Mouse (Mus musculus) large intestine, adult 2 months (tissue): ENCODE data around the gene Galnt17. TPM values are rescaled to one million over a fixed set of nuclear protein-coding genes. Genes with fewer than 3 reads are reported as not detected.

ENCODE experiments used
- DNase-seq: peaks from one replicate; pipeline ENCODE4 v3.0.0-alpha.2; 2012; ENCODE audit warnings: low read depth, low spot score
- WGBS: fragments of 180-500 bp; shearing (Covaris S2); methylation state at CpG from one replicate; pipeline ENCODE4 v1.1.7; 2018; 5-methylcytosine and 5-hydroxymethylcytosine counted together
- polyA plus RNA-seq: library from polyadenylated mRNA; depleted of rRNA; stranded (reverse); fragments of >200 nt; gene quantifications from 2 replicates; pipeline ENCODE4 v1.2.3, GENCODE M21; 2012

Gene Galnt17
- polyA plus RNA-seq, 1 experiment, result 0.46 TPM

- DNase-seq, result no peak
- 79% methylated on average over 6 of the region's 6 CpGs for WGBS
Measured at GRCm38 (mm10) chr5:131065174-131065573, 243.1 kb downstream of the Galnt17 start.

- 51% methylated on average over 4 of the region's 4 CpGs for WGBS
- DNase-seq, result no peak
Measured at GRCm38 (mm10) chr5:131048505-131048904, 259.8 kb downstream of the Galnt17 start.

GRCm38 (mm10) chr5:131043130-131043529 is 265.2 kb downstream of the Galnt17 start:
- no peak for DNase-seq

DNA sequence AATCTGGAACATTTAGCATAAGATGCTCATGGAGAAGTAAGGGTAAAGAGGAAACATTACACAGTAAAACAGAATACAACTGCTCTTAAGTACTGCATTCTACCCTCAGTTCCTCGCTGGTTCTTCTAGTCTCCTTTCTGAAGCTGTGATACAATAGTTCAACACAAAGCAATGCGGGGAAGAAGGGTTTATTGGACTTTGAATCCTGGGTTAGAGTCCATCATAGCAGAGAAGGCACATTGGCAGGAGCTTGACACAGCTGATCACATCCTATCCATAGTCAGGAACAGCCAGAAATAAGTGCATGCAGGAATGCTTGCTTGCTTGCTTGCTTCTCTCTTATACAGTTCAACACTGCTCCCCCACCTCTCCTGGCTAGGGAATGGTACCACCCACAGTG is 267.9 kb downstream of the Galnt17 start:
- WGBS, result 59% methylated on average over 2 of the region's 2 CpGs
- no peak for DNase-seq

DNA sequence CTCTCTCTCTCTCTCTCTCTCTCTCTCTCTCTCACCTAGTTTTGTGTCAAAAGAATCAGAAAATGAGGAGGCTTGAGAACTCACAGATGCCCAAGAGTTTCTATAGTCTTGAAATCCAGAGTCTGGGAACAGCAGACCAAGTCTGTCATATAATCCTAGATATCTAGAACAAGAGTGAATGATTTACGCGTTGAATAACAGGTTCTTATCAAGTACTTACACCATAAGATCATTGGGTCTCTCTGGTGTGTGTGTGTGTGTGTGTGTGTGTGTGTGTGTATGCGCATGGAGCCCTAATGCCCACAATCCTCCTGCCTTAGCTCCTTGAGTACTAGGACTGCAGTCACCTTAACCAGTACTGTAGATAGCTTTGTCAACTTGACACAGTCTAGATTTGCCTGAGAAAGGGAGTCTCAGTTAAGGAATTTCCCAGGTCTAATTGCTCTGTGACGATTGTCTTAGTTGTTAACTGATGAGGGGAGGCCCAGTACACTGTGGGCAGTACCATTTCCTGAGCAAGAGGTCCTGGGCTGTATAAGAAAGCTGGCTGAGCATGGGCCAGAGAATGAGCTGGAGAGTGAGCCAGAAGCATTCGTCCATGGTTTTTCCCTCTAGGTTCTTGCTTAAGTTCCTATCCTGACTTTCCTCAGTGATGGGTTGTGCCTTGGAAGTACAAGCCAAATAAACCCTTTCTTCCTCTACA is 268.5 kb downstream of the Galnt17 start:
- DNase-seq, result no peak
- 69% methylated on average over 5 of the region's 5 CpGs for WGBS

DNA sequence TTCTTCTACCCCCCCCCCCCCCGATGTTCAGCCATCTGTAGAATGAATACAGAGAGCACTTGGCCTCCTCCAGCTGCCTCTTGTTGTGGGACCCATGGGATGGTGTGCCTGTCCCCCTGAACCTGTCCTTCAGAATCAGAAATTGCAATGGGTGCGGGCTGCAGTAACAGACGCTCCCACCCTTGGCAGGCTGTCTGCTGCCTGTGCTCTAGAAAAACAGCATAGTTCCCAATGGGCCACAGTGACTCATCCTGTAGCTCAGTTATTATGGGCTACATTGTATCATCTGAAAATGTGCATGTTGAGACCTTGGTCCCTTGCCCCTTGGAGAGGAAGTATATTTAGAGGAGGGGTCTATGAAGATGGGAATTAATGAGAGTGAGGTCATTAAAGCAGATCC is 283.8 kb downstream of the Galnt17 start:
- WGBS, result 85% methylated on average over 3 of the region's 3 CpGs
- DNase-seq, result no peak

- WGBS, result 88% methylated on average over 18 of the region's 18 CpGs
- no peak for DNase-seq
Measured at GRCm38 (mm10) chr5:131022396-131022993, 285.8 kb downstream of the Galnt17 start.

- WGBS, result 77% methylated on average over 5 of the region's 5 CpGs
- no peak for DNase-seq
Measured at GRCm38 (mm10) chr5:131020936-131021335, 287.4 kb downstream of the Galnt17 start.

GRCm38 (mm10) chr5:131019346-131019965 is 288.8 kb downstream of the Galnt17 start:
- WGBS, result 63% methylated on average over 9 of the region's 9 CpGs
- no peak for DNase-seq

DNA sequence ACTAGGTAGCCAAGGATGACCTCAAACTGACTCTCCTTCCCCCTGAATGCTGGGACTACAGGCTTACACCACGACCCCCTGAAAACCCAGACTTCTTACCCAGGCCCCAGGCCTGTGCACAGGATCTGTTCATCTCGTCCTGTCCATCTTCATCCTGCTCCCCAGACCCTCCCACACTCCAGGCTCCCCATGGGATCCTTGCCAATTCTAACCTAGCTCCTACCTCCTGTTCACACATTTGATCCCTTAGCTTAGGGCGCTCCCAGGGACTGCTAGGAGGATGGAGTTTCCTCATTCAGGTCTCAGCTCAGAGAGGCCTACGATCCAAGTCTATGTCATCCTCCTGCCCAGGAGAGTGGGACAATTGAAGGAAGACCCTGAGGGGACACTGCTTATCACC is 292.2 kb downstream of the Galnt17 start:
- DNase-seq, result no peak
- WGBS, result 78% methylated on average over 4 of the region's 4 CpGs

- 73% methylated on average over 9 of the region's 9 CpGs for WGBS
- DNase-seq, result no peak
Measured at GRCm38 (mm10) chr5:131015341-131015740, 293.0 kb downstream of the Galnt17 start.

DNA sequence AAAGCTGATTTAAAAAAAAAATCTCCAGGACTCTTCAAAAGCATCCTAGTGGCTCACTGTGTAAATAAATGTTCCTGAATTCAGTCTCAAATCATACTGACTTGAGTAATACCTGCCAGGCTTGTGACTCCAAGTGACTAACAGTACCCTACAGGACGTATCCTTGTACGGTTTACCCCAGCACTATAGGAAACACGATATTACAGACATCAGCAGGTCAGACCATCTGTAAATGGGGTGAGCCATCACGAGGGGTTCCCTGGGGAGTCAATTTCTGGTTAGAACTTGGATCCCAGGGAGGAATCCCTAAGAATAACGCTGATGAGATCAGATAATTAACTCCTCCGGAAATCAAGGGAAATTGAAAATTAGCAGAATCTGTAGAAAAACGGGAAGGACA is 294.5 kb downstream of the Galnt17 start:
- WGBS, result 81% methylated on average over 7 of the region's 7 CpGs
- DNase-seq, result no peak

DNA sequence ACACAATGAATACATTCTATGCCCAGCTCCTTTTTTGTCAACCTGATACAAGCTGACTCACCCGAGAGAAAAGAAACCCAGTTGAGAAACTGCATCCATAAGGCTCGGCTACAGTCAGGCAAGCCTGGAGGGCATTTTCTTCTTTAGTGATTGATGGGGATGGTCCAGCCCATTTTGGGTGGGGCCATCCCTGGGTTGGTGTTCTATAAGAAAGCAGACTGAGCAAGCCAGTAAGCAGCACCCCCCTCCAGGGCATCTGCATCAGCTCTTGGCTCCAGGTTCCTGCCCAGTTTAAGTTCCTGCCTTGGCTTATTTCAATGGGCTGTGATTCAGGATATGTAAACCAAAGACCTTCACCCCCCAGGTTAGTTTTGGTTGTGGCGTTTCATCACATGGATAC is 295.2 kb downstream of the Galnt17 start:
- WGBS, result 72% methylated on average over 3 of the region's 3 CpGs

DNA sequence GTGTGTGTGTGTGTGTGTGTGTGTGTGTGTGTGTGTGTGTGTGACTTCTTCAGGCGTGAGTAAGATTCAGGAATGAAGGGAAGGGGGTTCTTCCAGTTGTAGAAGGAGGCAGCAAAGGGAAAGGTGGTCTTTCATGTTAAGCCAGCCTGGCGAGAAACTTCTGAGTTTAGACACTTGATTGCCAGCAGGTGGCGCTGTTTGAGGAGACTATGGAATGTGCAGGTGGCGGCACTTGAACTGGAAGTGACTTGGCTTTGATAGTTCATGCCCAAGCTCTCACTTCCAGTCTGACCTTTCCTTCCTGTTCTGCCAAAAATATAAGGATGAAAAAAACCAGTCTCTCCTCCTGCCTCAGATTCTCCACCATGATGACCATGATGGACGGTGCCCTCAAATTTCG is 298.8 kb downstream of the Galnt17 start:
- 64% methylated on average over 6 of the region's 6 CpGs for WGBS
- DNase-seq, result no peak

More for the DNA sequence above, 295.2 kb downstream of the Galnt17 start:
- DNase-seq, result no peak

GRCm38 (mm10) chr5:131008507-131008906 is 299.8 kb downstream of the Galnt17 start:
- 47% methylated on average over 5 of the region's 5 CpGs for WGBS
- peak; percentile 37 for DNase-seq

GRCm38 (mm10) chr5:131007871-131008505 is 300.3 kb downstream of the Galnt17 start:
- WGBS, result 71% methylated on average over 3 of the region's 3 CpGs
- no peak for DNase-seq

DNA sequence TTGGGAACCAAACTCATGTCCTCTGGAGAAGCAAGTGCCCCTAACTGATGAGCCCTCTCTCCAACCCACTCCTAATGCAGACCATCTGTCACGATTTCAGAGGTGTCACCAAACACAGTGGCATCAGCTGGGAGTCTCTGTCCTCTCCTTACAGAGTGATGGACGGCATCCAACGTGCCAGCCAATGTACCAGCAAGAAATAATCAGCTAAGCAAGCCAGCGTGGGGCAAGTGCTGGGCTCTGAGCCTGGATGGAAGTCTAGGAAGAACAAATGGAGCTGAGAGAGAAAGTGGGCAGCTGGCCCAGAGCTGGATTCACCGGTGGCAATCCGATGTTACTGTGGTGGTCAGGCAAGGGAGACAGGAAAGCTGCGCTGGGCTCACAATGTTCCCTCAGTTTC is 301.1 kb downstream of the Galnt17 start:
- no peak for DNase-seq
- WGBS, result 73% methylated on average over 7 of the region's 7 CpGs

DNA sequence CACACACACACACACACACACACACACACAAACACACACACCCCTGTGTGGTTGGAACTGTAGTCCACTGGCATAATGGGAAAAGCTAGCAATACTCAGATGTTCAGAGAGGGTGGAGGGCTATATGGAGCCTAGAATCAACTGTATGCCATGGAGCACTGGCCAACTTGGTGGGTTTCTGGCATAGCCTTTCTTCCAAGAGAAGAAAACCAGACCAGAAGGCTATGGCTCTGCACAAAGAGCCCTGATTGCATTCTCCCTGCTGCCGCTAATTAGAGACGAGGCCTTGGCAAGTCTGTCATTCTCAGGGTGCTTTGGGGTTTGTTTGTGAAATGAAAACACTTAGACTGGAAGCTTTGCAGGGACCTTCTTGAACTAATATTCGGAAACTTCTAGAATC is 301.8 kb downstream of the Galnt17 start:
- DNase-seq, result no peak
- 91% methylated on average over 3 of the region's 3 CpGs for WGBS

GRCm38 (mm10) chr5:131000572-131000971 is 307.7 kb downstream of the Galnt17 start:
- peak; percentile 3 for DNase-seq
- 20% methylated on average over 2 of the region's 2 CpGs for WGBS

- 83% methylated on average over 8 of the region's 8 CpGs for WGBS
- no peak for DNase-seq
Measured at GRCm38 (mm10) chr5:130979321-130979720, 329.0 kb downstream of the Galnt17 start.

DNA sequence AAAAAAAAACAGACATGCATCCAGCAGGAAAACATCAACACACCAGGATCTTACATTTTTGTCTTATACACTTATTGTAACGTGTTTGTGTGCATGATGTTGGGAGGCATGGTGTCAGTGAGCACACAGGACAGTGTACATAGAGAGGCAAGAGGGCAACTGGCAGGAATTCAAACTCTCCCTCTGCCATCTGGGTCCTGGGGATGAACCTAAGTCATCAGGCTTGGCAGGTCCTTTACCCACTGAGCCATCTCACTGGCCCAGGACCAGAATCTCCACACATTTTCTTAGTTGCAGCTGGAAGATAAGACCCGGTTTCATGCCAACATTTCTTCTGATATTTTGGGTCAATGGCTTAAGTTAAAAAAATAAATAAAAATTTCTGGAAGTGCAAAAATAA is 329.4 kb downstream of the Galnt17 start:
- WGBS, result 63% methylated on average over 2 of the region's 2 CpGs
- no peak for DNase-seq
